Mouse (Mus musculus): ENCODE measurements around the gene Aig1.

The Aig1 gene

GRCm38 (mm10) chr10:13849205-13849604 lies 19.6 kb downstream of the Aig1 start:
- no peak for DNase-seq (ENCODE audit: low spot score)

- no peak for DNase-seq (ENCODE audit: low spot score)
These were observed 23.9 kb downstream of the Aig1 start for GRCm38 (mm10) chr10:13844864-13845263.

GRCm38 (mm10) chr10:13843746-13844145 lies 25.0 kb downstream of the Aig1 start:
- no peak for DNase-seq (ENCODE audit: low spot score)

GRCm38 (mm10) chr10:13842855-13843254 lies 25.9 kb downstream of the Aig1 start:
- no peak for DNase-seq (ENCODE audit: low spot score)

GRCm38 (mm10) chr10:13838511-13839126 lies 30.2 kb downstream of the Aig1 start:
- no peak for DNase-seq (ENCODE audit: low spot score)

- DNase-seq (ENCODE audit: low spot score), result no peak
These were observed 30.9 kb downstream of the Aig1 start for GRCm38 (mm10) chr10:13837709-13838456.

GRCm38 (mm10) chr10:13836956-13837355 lies 31.8 kb downstream of the Aig1 start:
- DNase-seq (ENCODE audit: low spot score), result no peak

- DNase-seq (ENCODE audit: low spot score), result no peak
These were observed 32.9 kb downstream of the Aig1 start for GRCm38 (mm10) chr10:13835737-13836475.

- DNase-seq (ENCODE audit: low spot score), result no peak
These were observed 34.7 kb downstream of the Aig1 start for GRCm38 (mm10) chr10:13834056-13834455.

GRCm38 (mm10) chr10:13833066-13833566 lies 35.7 kb downstream of the Aig1 start:
- no peak for DNase-seq (ENCODE audit: low spot score)

- DNase-seq (ENCODE audit: low spot score), result no peak
These were observed 36.2 kb downstream of the Aig1 start for GRCm38 (mm10) chr10:13832546-13833033.

- no peak for DNase-seq (ENCODE audit: low spot score)
These were observed 41.6 kb downstream of the Aig1 start for GRCm38 (mm10) chr10:13827150-13827549.

- no peak for DNase-seq (ENCODE audit: low spot score)
These were observed 55.2 kb downstream of the Aig1 start for GRCm38 (mm10) chr10:13813591-13813990.

- DNase-seq (ENCODE audit: low spot score), result no peak
These were observed 60.5 kb downstream of the Aig1 start for GRCm38 (mm10) chr10:13808291-13808690.

GRCm38 (mm10) chr10:13806806-13807205 lies 62.0 kb downstream of the Aig1 start:
- DNase-seq (ENCODE audit: low spot score), result no peak

GRCm38 (mm10) chr10:13801296-13801695 lies 67.5 kb downstream of the Aig1 start:
- no peak for DNase-seq (ENCODE audit: low spot score)

- no peak for DNase-seq (ENCODE audit: low spot score)
These were observed 75.3 kb downstream of the Aig1 start for GRCm38 (mm10) chr10:13793458-13793857.

- DNase-seq (ENCODE audit: low spot score), result no peak
These were observed 76.0 kb downstream of the Aig1 start for GRCm38 (mm10) chr10:13792788-13793187.

- DNase-seq (ENCODE audit: low spot score), result no peak
These were observed 79.2 kb downstream of the Aig1 start for GRCm38 (mm10) chr10:13789604-13790003.

- DNase-seq (ENCODE audit: low spot score), result no peak
These were observed 80.7 kb downstream of the Aig1 start for GRCm38 (mm10) chr10:13788057-13788456.

- no peak for DNase-seq (ENCODE audit: low spot score)
These were observed 86.0 kb downstream of the Aig1 start for GRCm38 (mm10) chr10:13782774-13783173.

- DNase-seq (ENCODE audit: low spot score), result no peak
These were observed 86.5 kb downstream of the Aig1 start for GRCm38 (mm10) chr10:13782235-13782757.
